Mouse (Mus musculus) R1 (cell line): ENCODE measurements around the gene Nav3.
A peak's percentile ranks its signal among the peaks of the same experiment; 100 is the strongest.
"Not testable (repeated sequence)": the region's sequence is repeated elsewhere in the genome, so short reads cannot be mapped to it uniquely, and the experiment has no call there.

Experiments used
- DNase-seq: peaks from one replicate; pipeline ENCODE4 v3.0.0-alpha.2; 2018; ENCODE audit warnings: low read depth, low spot score

The Nav3 gene

GRCm38 (mm10) chr10:110076575-110076974 is 379.4 kb downstream of the Nav3 start:
- no peak for DNase-seq

- no peak for DNase-seq
These were observed 383.6 kb downstream of the Nav3 start for GRCm38 (mm10) chr10:110072355-110072754.

- no peak for DNase-seq
These were observed 394.8 kb downstream of the Nav3 start for GRCm38 (mm10) chr10:110061166-110061565.

- DNase-seq, result no peak
These were observed 418.5 kb downstream of the Nav3 start for GRCm38 (mm10) chr10:110037547-110037946.

GRCm38 (mm10) chr10:110034582-110035099 is 421.4 kb downstream of the Nav3 start:
- no peak for DNase-seq

GRCm38 (mm10) chr10:110024897-110025296 is 431.1 kb downstream of the Nav3 start:
- peak; percentile 83 for DNase-seq

- DNase-seq, result no peak
These were observed 433.9 kb downstream of the Nav3 start for GRCm38 (mm10) chr10:110022100-110022499.

GRCm38 (mm10) chr10:110019266-110019866 is 436.6 kb downstream of the Nav3 start:
- DNase-seq, result no peak

- not testable (repeated sequence) for DNase-seq
These were observed 454.7 kb downstream of the Nav3 start for GRCm38 (mm10) chr10:110001328-110001727.

- no peak for DNase-seq
These were observed 455.2 kb downstream of the Nav3 start for GRCm38 (mm10) chr10:110000755-110001247.

GRCm38 (mm10) chr10:109999904-110000303 is 456.1 kb downstream of the Nav3 start:
- no peak for DNase-seq

GRCm38 (mm10) chr10:109994302-109994701 is 461.7 kb downstream of the Nav3 start:
- DNase-seq, result no peak

GRCm38 (mm10) chr10:109985824-109986485 is 470.0 kb downstream of the Nav3 start:
- no peak for DNase-seq

- no peak for DNase-seq
These were observed 479.7 kb downstream of the Nav3 start for GRCm38 (mm10) chr10:109976351-109976750.

GRCm38 (mm10) chr10:109974177-109974576 is 481.8 kb downstream of the Nav3 start:
- DNase-seq, result no peak

- no peak for DNase-seq
These were observed 482.5 kb downstream of the Nav3 start for GRCm38 (mm10) chr10:109973483-109973882.

- no peak for DNase-seq
These were observed 505.7 kb downstream of the Nav3 start for GRCm38 (mm10) chr10:109950296-109950695.

GRCm38 (mm10) chr10:109929319-109929622 is 526.7 kb downstream of the Nav3 start:
- no peak for DNase-seq

- no peak for DNase-seq
These were observed 527.3 kb downstream of the Nav3 start for GRCm38 (mm10) chr10:109928547-109929318.

- no peak for DNase-seq
These were observed 529.9 kb downstream of the Nav3 start for GRCm38 (mm10) chr10:109926149-109926548.

- DNase-seq, result no peak
These were observed 531.9 kb downstream of the Nav3 start for GRCm38 (mm10) chr10:109924136-109924535.

- no peak for DNase-seq
These were observed 534.6 kb downstream of the Nav3 start for GRCm38 (mm10) chr10:109921368-109921767.
